Mouse (Mus musculus) heart, adult 8-10 months (tissue): ENCODE measurements around the gene Zfp2. TPM values are rescaled to one million over a fixed set of nuclear protein-coding genes. Genes with fewer than 3 reads are reported as not detected.

Source experiments
- DNase-seq: peaks from one replicate; pipeline ENCODE4 v3.0.0; 2022; ENCODE audit warnings: low spot score
- total RNA-seq, 4 experiments: library from RNA; stranded (reverse); gene quantifications; 2 replicates each; pipeline ENCODE4 v1.2.4; 2022

Gene Zfp2
- 1 to 10 TPM; 3.0 to 4.2 (median 3.2) TPM for total RNA-seq

- DNase-seq, result peak; percentile 88
Observed at GRCm38 (mm10) chr11:50915671-50916320, at the start of gene Zfp2. Zfp2 (minus strand) TSS chr11:50916165.

GRCm38 (mm10) chr11:50964886-50965285 is 48.9 kb upstream of the Zfp2 start:
- DNase-seq, result peak; percentile 57

GRCm38 (mm10) chr11:50953665-50954064 is 37.7 kb upstream of the Zfp2 start, which contains the start of gene Prop1:
Prop1 (minus strand) TSS chr11:50953765.
- DNase-seq, result no peak

GRCm38 (mm10) chr11:50952290-50952689 is 36.3 kb upstream of the Zfp2 start:
- DNase-seq, result no peak

GRCm38 (mm10) chr11:50943506-50943905 is 27.5 kb upstream of the Zfp2 start, which contains the start of gene 4933414I15Rik:
4933414I15Rik (minus strand) TSS chr11:50943765.
- DNase-seq, result no peak

- no peak for DNase-seq
Observed at GRCm38 (mm10) chr11:50942386-50942785, 26.4 kb upstream of the Zfp2 start.

- peak; percentile 32 for DNase-seq
Observed at GRCm38 (mm10) chr11:50939621-50940366, 23.8 kb upstream of the Zfp2 start.

GRCm38 (mm10) chr11:50938435-50938834 is 22.5 kb upstream of the Zfp2 start:
- no peak for DNase-seq

- no peak for DNase-seq
Observed at GRCm38 (mm10) chr11:50932040-50932439, 16.1 kb upstream of the Zfp2 start.

- peak; percentile 83 for DNase-seq
Observed at GRCm38 (mm10) chr11:50931451-50931866, 15.5 kb upstream of the Zfp2 start, which contains the start of gene Zfp354b. Zfp354b (minus strand) TSS chr11:50931633.

GRCm38 (mm10) chr11:50931021-50931420 is 15.1 kb upstream of the Zfp2 start:
- DNase-seq, result no peak

GRCm38 (mm10) chr11:50930469-50931014 is 14.6 kb upstream of the Zfp2 start:
- DNase-seq, result no peak

GRCm38 (mm10) chr11:50914461-50914860 is 1.5 kb downstream of the Zfp2 start:
- no peak for DNase-seq

- DNase-seq, result no peak
Observed at GRCm38 (mm10) chr11:50913301-50913700, 2.7 kb downstream of the Zfp2 start.

GRCm38 (mm10) chr11:50908136-50908535 is 7.8 kb downstream of the Zfp2 start:
- DNase-seq, result no peak

- no peak for DNase-seq
Observed at GRCm38 (mm10) chr11:50897359-50897758, 18.6 kb downstream of the Zfp2 start.

- DNase-seq, result no peak
Observed at GRCm38 (mm10) chr11:50892441-50892840, 23.5 kb downstream of the Zfp2 start.

GRCm38 (mm10) chr11:50887390-50888128 is 28.4 kb downstream of the Zfp2 start, which contains the start of gene Zfp454:
Zfp454 (minus strand) TSS chr11:50887651.
- peak; percentile 90 for DNase-seq

- DNase-seq, result no peak
Observed at GRCm38 (mm10) chr11:50886933-50887293, 29.1 kb downstream of the Zfp2 start.

GRCm38 (mm10) chr11:50886231-50886932 is 29.6 kb downstream of the Zfp2 start:
- no peak for DNase-seq

- DNase-seq, result no peak
Observed at GRCm38 (mm10) chr11:50883756-50884155, 32.2 kb downstream of the Zfp2 start.
